ENCODE assay signal across 8 mouse cellular contexts in genomic region chr7:37563171-37563574, GRCm38 (mm10).
DNase-seq lines count a peak whose midpoint lies in the region; ATAC-seq lines count a peak whose summit lies in the region.

No protein-coding gene starts in this region.

- H3K9me3 ChIP-seq in intestine, embryonic 16.5 days (ENCODE audit: control insufficient read depth, low read length): no peaks in the 10 kb centered on the region
- no peaks in the 10 kb centered on the region for H3K9me3 ChIP-seq in liver, embryonic 13.5 days (replicated peaks)
- no peaks in the 10 kb centered on the region for H3K9me3 ChIP-seq in neural tube, embryonic 12.5 days

- H3K4me2 ChIP-seq in intestine, embryonic 16.5 days (ENCODE audit: low read depth, low read length): peak overlapping the region; percentile 50
- H3K4me2 ChIP-seq in liver, embryonic 13.5 days: peak overlapping the region; percentile 21; the same call in 1 of the 2 replicates
- H3K4me2 ChIP-seq in neural tube, embryonic 12.5 days (replicated peaks): peak overlapping the region; percentile 55

- no peak for DNase-seq in frontal cortex, postnatal 25 days (ENCODE audit: low spot score in 2 of 2)
- peak; percentile 78 for DNase-seq in embryo, embryonic 10 days (ENCODE audit: low spot score)
- peak; percentile 44 to 79 for DNase-seq in heart, adult 18-20 months
- DNase-seq in liver, embryonic 13.5 days: no peak
- no peak for DNase-seq in frontal cortex, postnatal 14 days (ENCODE audit: low spot score in 2 of 2)

- H3K27ac ChIP-seq in intestine, embryonic 16.5 days (ENCODE audit: low read length): peak overlapping the region; percentile 75
- H3K27ac ChIP-seq in liver, embryonic 13.5 days: no peak overlapping the region
- H3K27ac ChIP-seq in neural tube, embryonic 12.5 days: no peak overlapping the region

- H3K36me3 ChIP-seq in intestine, embryonic 16.5 days (ENCODE audit: control insufficient read depth, insufficient read depth, low read length): no peaks in the 10 kb centered on the region
- H3K36me3 ChIP-seq in liver, embryonic 13.5 days: no peaks in the 10 kb centered on the region
- H3K36me3 ChIP-seq in neural tube, embryonic 12.5 days: peaks cover 6% of the 10 kb centered on the region

- peak overlapping the region; percentile 32 for H3K4me3 ChIP-seq in intestine, embryonic 16.5 days (ENCODE audit: low read length)
- no peak overlapping the region for H3K4me3 ChIP-seq in liver, embryonic 13.5 days (replicated peaks)
- no peak overlapping the region for H3K4me3 ChIP-seq in neural tube, embryonic 12.5 days

- peak overlapping the region; percentile 36; the same call in 1 of the 2 replicates for H3K9ac ChIP-seq in intestine, embryonic 16.5 days (ENCODE audit: low read depth, low read length)
- H3K9ac ChIP-seq in liver, embryonic 13.5 days: no peak overlapping the region
- no peak overlapping the region for H3K9ac ChIP-seq in neural tube, embryonic 12.5 days

- no peaks in the 10 kb centered on the region for H3K27me3 ChIP-seq in intestine, embryonic 16.5 days (replicated peaks; ENCODE audit: control insufficient read depth, insufficient read depth, low read length)
- H3K27me3 ChIP-seq in liver, embryonic 13.5 days: no peaks in the 10 kb centered on the region
- H3K27me3 ChIP-seq in neural tube, embryonic 12.5 days (replicated peaks): no peaks in the 10 kb centered on the region

- ATAC-seq in frontal cortex, adult (ENCODE audit: low TSS enrichment): peak; percentile 70; the same call in 1 of the 2 replicates
- peak; percentile 81 for ATAC-seq in intestine, embryonic 16.5 days
- ATAC-seq in liver, embryonic 13.5 days (ENCODE audit: low read depth): no peak
- ATAC-seq in neural tube, embryonic 12.5 days (ENCODE audit: low FRiP score, low read depth): peak; percentile 48

- H3K4me1 ChIP-seq in intestine, embryonic 16.5 days (ENCODE audit: control insufficient read depth, insufficient read depth, low read length): no peaks in the 10 kb centered on the region; the same call in 1 of the 2 replicates
- H3K4me1 ChIP-seq in liver, embryonic 13.5 days (replicated peaks): no peaks in the 10 kb centered on the region
- peaks cover 59% of the 10 kb centered on the region for H3K4me1 ChIP-seq in neural tube, embryonic 12.5 days

- WGBS in intestine, embryonic 16.5 days: 17% methylated on average over 8 of the region's 8 CpGs
- WGBS in liver, embryonic 13.5 days (ENCODE audit: insufficient replicate concordance): 7% methylated on average over 8 of the region's 8 CpGs
- WGBS in neural tube, embryonic 12.5 days: 3% methylated on average over 8 of the region's 8 CpGs

Comparison
In these comparisons a context has a peak if more than half of its experiments do, and no peak if none do; other contexts are left out.
1. DNase-seq: peak in embryo, embryonic 10 days (single experiment) and heart, adult 18-20 months (2 of 2); none in frontal cortex, postnatal 25 days (0 of 2), liver, embryonic 13.5 days (single experiment) and frontal cortex, postnatal 14 days (0 of 2).
2. Peak in every context shown above with its lines, with median percentiles within 50 percentile points of each other: H3K4me2 ChIP-seq.